Mouse (Mus musculus) cortical plate, adult 2 months (tissue): Measurements from ENCODE around the gene Tmprss11f. TPM values are rescaled to one million over a fixed set of nuclear protein-coding genes. Genes with fewer than 3 reads are reported as not detected.
"Not testable (repeated sequence)": the region's sequence is repeated elsewhere in the genome, so short reads cannot be mapped to it uniquely, and the experiment has no call there.

Experiments
- H3K27ac ChIP-seq: fragments of 200-500 bp; 2 replicates; pipeline ENCODE4 v1.5.1; 2012; ENCODE audit warnings: low read length, control low read depth, inconsistent platforms; ENCODE audit not compliant: insufficient read depth
- H3K4me1 ChIP-seq: fragments of 200-500 bp; 2 replicates; pipeline ENCODE4 v1.6.1; 2011; ENCODE audit warnings: low read length; ENCODE audit not compliant: control insufficient read depth, insufficient read depth
- H3K4me3 ChIP-seq: fragments of 200-500 bp; 2 replicates; pipeline ENCODE4 v1.5.1; 2011; ENCODE audit warnings: mild to moderate bottlenecking, low read length, control low read depth; ENCODE audit not compliant: insufficient read depth
- CTCF ChIP-seq: fragments of 200-500 bp; IDR thresholded peaks from 2 replicates; pipeline ENCODE4 v1.5.1; 2011; ENCODE audit warnings: mild to moderate bottlenecking, control low read depth, low read length; ENCODE audit not compliant: insufficient read depth; ENCODE audit errors: extremely low read depth
- POLR2A ChIP-seq: fragments of 200-500 bp; IDR thresholded peaks from 2 replicates; pipeline ENCODE4 v1.6.1; 2011; ENCODE audit warnings: mild to moderate bottlenecking, low read length, control low read depth; ENCODE audit not compliant: insufficient read depth; ENCODE audit errors: extremely low read depth
- polyA plus RNA-seq: library from polyadenylated mRNA; depleted of rRNA; stranded (reverse); fragments of >200 nt; gene quantifications from 2 replicates; pipeline ENCODE4 v1.2.3, GENCODE M21; 2012; rRNA removed

Gene Tmprss11f
- not detected in 2 replicates for polyA plus RNA-seq

DNA sequence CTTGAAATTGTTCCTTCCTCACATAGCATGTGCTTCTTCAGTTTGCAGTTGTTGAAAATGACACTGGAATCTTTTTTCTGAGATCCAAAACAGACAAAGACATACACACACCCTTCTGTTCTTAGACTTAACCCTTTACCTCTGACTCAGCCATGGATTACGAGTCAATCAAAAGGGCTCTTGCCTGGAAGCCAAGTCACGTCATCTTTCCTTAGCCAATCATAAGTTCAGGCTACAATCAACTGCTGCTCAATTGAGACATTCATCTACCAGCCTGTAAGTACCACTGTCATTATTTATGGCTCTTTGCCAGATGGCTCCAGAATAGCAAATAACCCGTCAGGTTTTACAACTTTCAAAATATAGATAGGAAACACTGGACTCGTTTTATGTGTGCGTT lies at the start of gene Tmprss11f:
Gene Tmprss11f, minus strand, starts transcription at position 101 of the 400 bp plus-strand sequence.
- no peak for TF ChIP-seq POLR2A
- no peak for TF ChIP-seq CTCF

GRCm38 (mm10) chr5:86676262-86676661 lies 44.0 kb upstream of the Tmprss11f start, which contains the start of gene Tmprss11b:
TSS of gene Tmprss11b (minus strand) at chr5:86676362.
- Histone ChIP-seq H3K4me3 (no peak within 1 kb of the TSS), H3K27ac (no peak within 1 kb of the TSS)
- TF ChIP-seq CTCF (no peak), POLR2A (no peak)

More for the DNA sequence above, at the start of gene Tmprss11f:
- H3K4me3 ChIP-seq = no peak within 1 kb of the TSS
- H3K27ac ChIP-seq = no peak within 1 kb of the TSS
- H3K4me1 ChIP-seq = no peaks in the 10 kb centered on the region

GRCm38 (mm10) chr5:86649185-86649584 lies 17.0 kb upstream of the Tmprss11f start:
- not testable (repeated sequence) for H3K4me3 ChIP-seq, H3K27ac ChIP-seq, H3K4me1 ChIP-seq

More at GRCm38 (mm10) chr5:86676262-86676661, 44.0 kb upstream of the Tmprss11f start, which contains the start of gene Tmprss11b:
- H3K4me1 ChIP-seq = no peaks in the 10 kb centered on the region

GRCm38 (mm10) chr5:86640795-86641194 lies 8.6 kb upstream of the Tmprss11f start:
- H3K4me1 ChIP-seq = no peaks in the 10 kb centered on the region
- no peak overlapping the region for H3K4me3 ChIP-seq
- H3K27ac ChIP-seq = no peak overlapping the region
- no peak for TF ChIP-seq CTCF
- no peak for TF ChIP-seq POLR2A

- no peaks in the 10 kb centered on the region for H3K4me1 ChIP-seq
- H3K4me3 ChIP-seq = no peak overlapping the region
- TF ChIP-seq CTCF (no peak), POLR2A (no peak)
- no peak overlapping the region for H3K27ac ChIP-seq
These were observed 1.5 kb downstream of the Tmprss11f start for GRCm38 (mm10) chr5:86630700-86631099.

DNA sequence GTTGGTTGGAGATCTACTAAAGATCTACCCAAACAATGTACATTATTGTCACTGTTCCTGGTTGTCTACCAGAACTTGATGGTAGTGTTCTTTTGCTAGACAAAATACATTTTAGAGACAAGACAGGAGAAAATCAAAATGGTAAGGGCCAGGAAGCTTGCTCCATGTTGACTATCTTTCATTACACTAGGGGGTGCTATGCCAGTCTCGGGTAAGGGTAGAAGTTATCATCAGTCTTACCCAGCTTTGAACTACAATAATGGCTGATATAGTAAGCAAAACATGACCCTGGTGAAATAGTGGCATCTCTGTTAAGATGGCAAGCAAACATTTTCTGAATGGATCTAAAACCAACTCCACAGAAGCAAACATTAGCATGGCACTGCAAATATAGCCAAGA lies 10.4 kb downstream of the Tmprss11f start:
- H3K27ac ChIP-seq = no peak overlapping the region
- no peaks in the 10 kb centered on the region for H3K4me1 ChIP-seq
- no peak for TF ChIP-seq POLR2A
- no peak for TF ChIP-seq CTCF
- H3K4me3 ChIP-seq = no peak overlapping the region

- TF ChIP-seq CTCF = no peak
- no peak for TF ChIP-seq POLR2A
- Histone ChIP-seq H3K4me1 (no peaks in the 10 kb centered on the region), H3K4me3 (no peak overlapping the region), H3K27ac (no peak overlapping the region)
These were observed 46.3 kb downstream of the Tmprss11f start for GRCm38 (mm10) chr5:86585896-86586295.

- no peak overlapping the region for H3K27ac ChIP-seq
These were observed 49.6 kb downstream of the Tmprss11f start for GRCm38 (mm10) chr5:86582618-86583017.

DNA sequence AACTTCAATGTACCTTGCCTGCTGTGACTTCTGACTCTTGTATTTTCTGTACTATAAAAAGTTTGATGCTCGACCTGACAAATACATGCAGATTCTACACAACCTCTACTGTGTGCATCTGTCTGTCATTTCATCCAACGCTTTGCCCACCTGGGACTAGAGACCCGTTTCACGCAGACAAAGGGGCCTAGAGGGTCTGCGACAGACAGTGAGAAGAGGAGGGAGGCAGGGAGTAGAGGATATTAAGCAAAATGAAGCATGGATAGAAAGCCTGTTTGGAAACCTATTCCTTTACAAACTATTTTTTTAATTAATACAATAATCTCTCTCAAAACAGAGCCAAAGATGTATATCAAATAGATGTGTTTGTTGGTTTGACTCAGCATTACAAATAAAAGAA lies 50.2 kb downstream of the Tmprss11f start:
- Histone ChIP-seq H3K27ac (no peak overlapping the region), H3K4me1 (no peaks in the 10 kb centered on the region), H3K4me3 (no peak overlapping the region)
- no peak for TF ChIP-seq POLR2A
- no peak for TF ChIP-seq CTCF

More at GRCm38 (mm10) chr5:86582618-86583017, 49.6 kb downstream of the Tmprss11f start:
- TF ChIP-seq POLR2A (no peak), CTCF (no peak)
- Histone ChIP-seq H3K4me3 (no peak overlapping the region), H3K4me1 (no peaks in the 10 kb centered on the region)

GRCm38 (mm10) chr5:86578761-86579160 lies 53.5 kb downstream of the Tmprss11f start:
- H3K4me3 ChIP-seq, H3K4me1 ChIP-seq, H3K27ac ChIP-seq: not testable (repeated sequence)

GRCm38 (mm10) chr5:86546693-86547092 lies 85.5 kb downstream of the Tmprss11f start:
- TF ChIP-seq POLR2A (no peak), CTCF (no peak)
- Histone ChIP-seq H3K4me3 (no peak overlapping the region), H3K27ac (no peak overlapping the region), H3K4me1 (no peaks in the 10 kb centered on the region)
